Comparison of ENCODE assay signal across 1 mouse cellular context in the genomic region with DNA sequence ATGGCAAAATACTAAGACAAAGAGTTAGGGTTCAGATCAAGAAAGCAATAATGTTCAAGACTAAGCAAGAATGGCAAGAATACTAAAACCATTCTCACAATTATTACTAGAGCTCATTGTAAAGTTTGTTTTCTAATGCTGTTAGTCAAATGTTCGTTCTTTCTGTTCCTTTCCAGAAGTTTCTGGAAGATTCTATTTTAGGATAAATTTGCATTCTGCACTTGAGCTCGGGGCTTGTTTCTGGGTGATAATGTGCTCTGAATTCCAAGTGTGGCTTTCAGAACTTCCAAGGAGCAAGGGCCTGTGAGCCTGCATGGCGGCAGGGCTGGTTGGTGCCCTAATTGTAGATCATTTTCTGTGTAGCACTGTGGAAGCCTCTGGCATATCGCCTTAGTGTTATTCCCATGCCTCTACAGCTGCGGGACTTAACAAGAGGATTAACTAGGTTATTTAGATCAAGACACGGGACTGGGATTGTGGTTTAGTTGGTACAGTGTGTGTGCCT.
TF ChIP-seq lines count a peak whose summit lies in the region.

No protein-coding gene starts in this region.

TF ChIP-seq in CH12.LX, 34 proteins besides CTCF, POLR2A, EP300 and RAD21:
- no peak for TF ChIP-seq ELF1 (IDR thresholded peaks at IDR 0.05; ENCODE audit: low read depth, low read length)
- TF ChIP-seq MAX (IDR thresholded peaks at IDR 0.05; ENCODE audit: low read length), result no peak
- no peak for TF ChIP-seq GABPA (IDR thresholded peaks at IDR 0.05; ENCODE audit: insufficient replicate concordance, low read depth, low read length)
- TF ChIP-seq UBTF (IDR thresholded peaks at IDR 0.05; ENCODE audit: low read depth, low read length), result no peak
- no peak for TF ChIP-seq USF1 (IDR thresholded peaks at IDR 0.05; ENCODE audit: low read depth, low read length)
- TF ChIP-seq E2F4 (IDR thresholded peaks at IDR 0.05; ENCODE audit: insufficient replicate concordance, low read depth, low read length), result no peak
- no peak for TF ChIP-seq RCOR1 (conservative IDR thresholded peaks at IDR 0.05; ENCODE audit: low read depth, low read length)
- TF ChIP-seq NELFE (IDR thresholded peaks at IDR 0.05; ENCODE audit: low read depth, low read length), result no peak
- TF ChIP-seq MEF2A (IDR thresholded peaks at IDR 0.05; ENCODE audit: borderline replicate concordance, low read depth, low read length), result peak; percentile 59; the same call in 1 of the 2 replicates
